Mouse (Mus musculus): ENCODE data around the gene Akt1s1.

- TF ChIP-seq CTCF (IDR thresholded peaks at IDR 0.05; ENCODE audit: extremely low read depth, insufficient read length, insufficient replicate concordance, low read depth, low read length), result no peak
- no peak for TF ChIP-seq POLR2A (IDR thresholded peaks at IDR 0.05; ENCODE audit: low read depth, low read length)
These were observed 51.8 kb downstream of the Akt1s1 start for GRCm38 (mm10) chr7:44900632-44901031.
